Comparison of ENCODE assay signal across 8 mouse cellular contexts in genomic region chr19:44248081-44248853, GRCm38 (mm10). TPM values are rescaled to one million over a fixed set of nuclear protein-coding genes. Genes with fewer than 3 reads are reported as not detected.
DNase-seq lines count a peak whose midpoint lies in the region; ATAC-seq and TF ChIP-seq lines count a peak whose summit lies in the region.

No protein-coding gene starts in this region.

- ATAC-seq in Patski = peak; percentile 87
- ATAC-seq in hindbrain, embryonic 14.5 days (ENCODE audit: low FRiP score) = peak; percentile 97

- peaks cover 22% of the 10 kb centered on the region for H3K4me1 ChIP-seq in hindbrain, embryonic 14.5 days (replicated peaks; ENCODE audit: control insufficient read depth, insufficient read depth, low read length)

- no peaks in the 10 kb centered on the region for H3K27me3 ChIP-seq in Patski
- H3K27me3 ChIP-seq in hindbrain, embryonic 14.5 days (ENCODE audit: control insufficient read depth, insufficient read depth, low read length) = no peaks in the 10 kb centered on the region

- no peak for DNase-seq in Patski (ENCODE audit: low read depth, low spot score)
- DNase-seq in cerebellum, postnatal 14 days = peak; percentile 96 to 98
- DNase-seq in frontal cortex, postnatal 14 days (ENCODE audit: low spot score in 2 of 2) = peak; percentile 88 to 92
- peak; percentile 94 for DNase-seq in hindbrain, embryonic 14.5 days (ENCODE audit: low spot score)
- peak; percentile 86 to 89 for DNase-seq in layer of hippocampus, postnatal 36 days
- peak; percentile 98 for DNase-seq in lung, postnatal 36 days
- DNase-seq in retina, postnatal 1 day = peak; percentile 99
- DNase-seq in urinary bladder, adult 18-20 months (ENCODE audit: low spot score in 2 of 2) = peak; percentile 84 to 97

- peak overlapping the region; percentile 92 for H3K27ac ChIP-seq in hindbrain, embryonic 14.5 days

- CTCF ChIA-PET in Patski (lab: Charles Lee) = no interaction called here

- POLR2A ChIA-PET in Patski (lab: Charles Lee) = no interaction called here

- peak overlapping the region; percentile 45 for H3K4me3 ChIP-seq in hindbrain, embryonic 14.5 days (replicated peaks; ENCODE audit: low read length)

- H3K4me2 ChIP-seq in hindbrain, embryonic 14.5 days (replicated peaks) = peak overlapping the region; percentile 68

- H3K9ac ChIP-seq in hindbrain, embryonic 14.5 days = peak overlapping the region; percentile 77

- in situ Hi-C loops in Patski (cut with MboI; ENCODE audit: low pct_unique_long_range_greater_than_20kb) = loop anchor here (5.0 kb wide), 2 partner anchors 49 to 169 kb away; no protein-coding TSS in a partner anchor

- H3K9me3 ChIP-seq in hindbrain, embryonic 14.5 days (ENCODE audit: control insufficient read depth, low read length) = no peaks in the 10 kb centered on the region

- TF ChIP-seq CTCF in Patski (IDR thresholded peaks at IDR 0.05) = no peak

- WGBS in hindbrain, embryonic 14.5 days = 4% methylated on average over 36 of the region's 36 CpGs

- no peaks in the 10 kb centered on the region for H3K36me3 ChIP-seq in hindbrain, embryonic 14.5 days (replicated peaks; ENCODE audit: control insufficient read depth, insufficient read depth)

RNA-seq across cellular contexts. Expression of gene Scd3, which starts 45.2 kb away (rescaled TPM):
- polyA plus RNA-seq in Patski (2021) = 0.05 TPM
- 4.2 and 5.4 TPM in 2 replicates for polyA plus RNA-seq in hindbrain, embryonic 14.5 days (2014; fragmentation: Nextera tagmentation; extraction: Ambion mirVana)
- total RNA-seq in layer of hippocampus, postnatal 36 days (2021) = 1 to 10 TPM in 1 of 2 experiments, under 1 TPM in 1; 0.94 to 1.7 TPM

RNA-seq across cellular contexts. Expression of gene Scd2, which starts 45.2 kb away (rescaled TPM):
- polyA plus RNA-seq in Patski (2021) = 152 TPM
- polyA plus RNA-seq in hindbrain, embryonic 14.5 days (2014; fragmentation: Nextera tagmentation; extraction: Ambion mirVana) = 323 and 381 TPM in 2 replicates
- total RNA-seq in layer of hippocampus, postnatal 36 days (2021) = 100 to 1,000 TPM; 621 to 658 TPM

RNA-seq across cellular contexts. Expression of gene Pkd2l1, which starts 56.0 kb away (rescaled TPM):
- polyA plus RNA-seq in Patski (2021) = 0.03 TPM
- polyA plus RNA-seq in hindbrain, embryonic 14.5 days (2014; fragmentation: Nextera tagmentation; extraction: Ambion mirVana) = 0.43 and 0.51 TPM in 2 replicates
- under 1 TPM; 0.15 to 0.20 TPM for total RNA-seq in layer of hippocampus, postnatal 36 days (2021)
